Mouse (Mus musculus) hindbrain, embryonic 10.5 days (tissue): ENCODE measurements around the gene Gpc6. TPM values are rescaled to one million over a fixed set of nuclear protein-coding genes. Genes with fewer than 3 reads are reported as not detected.

Experiments used
- DNase-seq: peaks from one replicate; pipeline ENCODE4 v3.0.0-alpha.2; 2017; ENCODE audit warnings: low spot score
- H3K27ac ChIP-seq: fragments of 300-500 bp; sonication (generic); 2 replicates; pipeline ENCODE4 v1.5.1; 2016; ENCODE audit warnings: mild to moderate bottlenecking, moderate library complexity
- H3K27me3 ChIP-seq: fragments of 300-500 bp; sonication (generic); 2 replicates; pipeline ENCODE4 v1.6.1; 2016; ENCODE audit warnings: mild to moderate bottlenecking; ENCODE audit not compliant: poor library complexity, insufficient read depth, severe bottlenecking
- H3K36me3 ChIP-seq: fragments of 300-500 bp; sonication (generic); 2 replicates; pipeline ENCODE4 v1.6.1; 2016; ENCODE audit warnings: mild to moderate bottlenecking, moderate library complexity
- H3K4me1 ChIP-seq: fragments of 300-500 bp; sonication (generic); replicated peaks from 2 replicates; pipeline ENCODE4 v1.6.1; 2016; ENCODE audit warnings: mild to moderate bottlenecking
- H3K4me3 ChIP-seq: fragments of 300-500 bp; sonication (generic); 2 replicates; pipeline ENCODE4 v1.5.1; 2016; ENCODE audit warnings: mild to moderate bottlenecking, moderate library complexity
- H3K9me3 ChIP-seq: fragments of 300-500 bp; sonication (generic); 2 replicates; pipeline ENCODE4 v1.6.1; 2016; ENCODE audit warnings: mild to moderate bottlenecking, moderate library complexity
- WGBS: fragments of 180-500 bp; shearing (Covaris S2); methylation state at CpG from one replicate; pipeline ENCODE4 v1.1.7; 2016; 5-methylcytosine and 5-hydroxymethylcytosine counted together
- polyA plus RNA-seq: library from polyadenylated mRNA; unstranded; fragments of >200 nt; fragmentation: Nextera tagmentation; extraction: Ambion mirVana; gene quantifications from 2 replicates; pipeline ENCODE4 v1.2.1, GENCODE M21; 2016

Gene Gpc6
- polyA plus RNA-seq = 34.3 and 39.0 TPM in 2 replicates

DNA sequence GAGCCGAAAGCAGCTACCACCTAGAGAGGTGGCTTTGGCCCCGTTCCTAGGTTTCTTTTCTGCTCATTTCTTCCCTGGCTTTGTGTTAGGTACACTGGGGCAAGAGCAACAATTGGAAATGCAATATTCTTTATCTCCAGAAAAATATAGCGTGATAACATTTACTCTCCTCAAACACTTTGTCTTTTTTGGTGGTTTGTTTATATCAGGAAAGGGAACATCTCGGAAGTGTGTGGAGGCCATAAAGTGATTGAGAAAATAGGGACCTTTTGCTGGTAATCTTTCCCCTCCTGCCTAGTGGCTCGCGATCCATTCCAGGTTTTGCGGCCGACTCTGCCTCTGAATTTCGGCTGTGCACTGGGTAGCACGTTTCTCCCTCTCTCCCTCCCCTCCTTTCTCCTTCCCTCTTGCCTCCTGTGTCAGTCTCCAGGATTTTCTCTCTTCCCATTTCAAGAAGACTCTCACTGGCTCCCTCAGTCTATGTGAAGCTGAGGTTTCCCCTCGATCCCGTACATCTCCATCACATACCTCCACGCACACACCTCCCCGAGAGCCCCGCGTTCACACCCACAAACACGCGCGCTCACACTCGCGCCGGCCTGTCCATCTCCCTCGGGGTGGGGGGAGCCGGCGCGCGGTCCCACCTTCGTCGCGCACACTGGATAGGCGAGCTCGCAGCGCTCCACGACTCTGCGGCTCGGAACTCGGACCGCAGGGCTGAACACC, at the start of gene Gpc6:
TSS of gene Gpc6 (plus strand) at position 440 of the 726 bp plus-strand sequence.
- H3K9me3 ChIP-seq = no peaks in the 10 kb centered on the region
- peak within 1 kb of the TSS; percentile 74 for H3K4me3 ChIP-seq
- under 1% methylated on average over 38 of the region's 38 CpGs for WGBS
- no peaks in the 10 kb centered on the region for H3K27me3 ChIP-seq
- H3K27ac ChIP-seq = peak within 1 kb of the TSS; percentile 98
- DNase-seq = peak; percentile 91
- peaks cover 29% of the 10 kb centered on the region for H3K4me1 ChIP-seq
- H3K36me3 ChIP-seq = no peaks in the 10 kb centered on the region

DNA sequence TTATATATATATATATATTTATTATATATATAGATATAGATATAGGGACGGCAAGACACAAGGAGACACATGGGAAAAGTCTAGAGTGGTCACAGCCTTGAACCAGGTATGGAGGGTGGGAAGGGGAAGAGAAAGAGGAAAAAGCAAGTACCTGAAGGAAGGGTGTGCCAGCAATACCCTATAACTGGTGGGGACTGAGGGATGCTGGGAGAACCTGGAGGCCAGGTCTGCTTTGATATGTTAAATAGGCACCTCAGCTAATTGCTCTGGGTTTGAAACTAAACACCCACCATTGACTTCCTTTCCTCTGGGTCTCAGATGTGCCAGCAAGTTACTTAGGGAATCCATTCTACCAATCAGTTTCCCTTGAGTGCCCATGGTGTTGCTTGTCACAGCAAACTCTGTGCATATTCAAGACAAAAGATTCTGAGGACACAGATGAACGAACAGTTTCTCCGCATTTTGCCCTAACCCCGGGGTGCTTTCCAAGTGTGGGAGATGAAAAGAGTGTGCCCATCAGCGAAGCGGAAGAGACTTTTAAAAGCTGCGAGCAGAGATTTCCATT, 42.6 kb upstream of the Gpc6 start:
- Histone ChIP-seq H3K36me3 (no peaks in the 10 kb centered on the region), H3K4me3 (no peak overlapping the region), H3K27ac (no peak overlapping the region), H3K27me3 (no peaks in the 10 kb centered on the region), H3K9me3 (no peaks in the 10 kb centered on the region), H3K4me1 (peaks cover 5% of the 10 kb centered on the region)
- no peak for DNase-seq
- 38% methylated on average over 7 of the region's 7 CpGs for WGBS

DNA sequence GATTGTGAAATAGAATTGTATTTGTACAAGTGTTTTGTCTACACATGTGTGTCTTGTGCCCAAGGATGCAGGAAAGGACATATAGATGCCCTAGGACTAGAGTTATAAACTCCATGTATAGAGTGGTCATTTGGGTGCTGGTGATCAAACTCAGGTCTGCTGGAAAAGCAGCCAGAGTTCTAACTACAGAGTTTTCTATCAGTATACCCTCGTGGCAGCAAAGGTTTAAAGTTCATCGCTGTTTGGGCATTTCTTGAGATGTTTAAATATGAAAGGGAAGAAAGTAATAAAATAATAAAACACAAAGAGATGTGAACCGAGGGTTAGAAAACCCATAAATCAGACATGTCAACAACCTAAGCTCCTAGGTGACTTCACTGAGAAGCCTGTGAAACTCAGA, 30.8 kb upstream of the Gpc6 start:
- Histone ChIP-seq H3K27ac (no peak overlapping the region), H3K4me1 (no peaks in the 10 kb centered on the region), H3K36me3 (no peaks in the 10 kb centered on the region), H3K27me3 (no peaks in the 10 kb centered on the region), H3K4me3 (no peak overlapping the region), H3K9me3 (no peaks in the 10 kb centered on the region)
- DNase-seq = no peak
- WGBS = 73% methylated on average over 3 of the region's 3 CpGs

DNA sequence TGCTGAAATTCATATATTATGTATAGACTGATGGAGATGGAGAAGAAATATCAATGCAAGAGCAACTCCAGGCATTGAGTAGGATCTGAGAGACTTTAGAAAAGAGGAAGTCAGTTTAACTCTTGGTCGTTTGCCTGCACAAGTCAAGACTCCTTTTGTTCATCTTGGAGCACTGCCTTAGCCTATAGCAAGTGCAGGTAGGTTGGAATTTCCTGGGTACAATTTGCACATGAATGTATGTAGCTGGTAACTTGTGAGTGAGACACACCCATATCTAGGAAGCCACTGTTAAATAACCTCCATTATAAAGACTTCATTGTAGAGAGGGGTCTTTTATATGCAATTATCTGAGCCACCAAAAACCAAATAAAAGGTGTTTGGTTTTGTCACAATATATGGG, 27.1 kb upstream of the Gpc6 start:
- no peaks in the 10 kb centered on the region for H3K4me1 ChIP-seq
- no peaks in the 10 kb centered on the region for H3K27me3 ChIP-seq
- no peak overlapping the region for H3K27ac ChIP-seq
- no peak overlapping the region for H3K4me3 ChIP-seq
- no peaks in the 10 kb centered on the region for H3K36me3 ChIP-seq
- 58% methylated on average over 1 of the region's 1 CpGs for WGBS
- H3K9me3 ChIP-seq = no peaks in the 10 kb centered on the region
- no peak for DNase-seq

DNA sequence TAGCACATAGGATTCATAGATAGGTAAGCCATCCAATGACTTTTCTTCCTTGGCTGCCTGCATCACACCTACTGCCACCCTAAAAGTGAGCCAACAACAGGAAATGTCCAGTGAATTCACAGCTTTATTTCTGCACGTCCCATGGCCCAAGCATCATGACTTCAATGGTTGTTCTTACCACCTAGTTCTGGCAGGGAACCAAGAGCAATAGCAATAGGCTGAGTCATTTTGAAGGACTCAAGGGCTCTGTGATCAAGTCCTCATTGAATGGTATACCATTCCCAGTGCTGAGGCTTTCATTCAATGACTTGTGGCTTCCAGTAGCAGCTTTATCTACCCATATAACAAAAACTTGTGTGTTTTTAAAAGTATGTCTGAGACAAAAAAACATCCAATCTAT, 13.3 kb upstream of the Gpc6 start:
- H3K27ac ChIP-seq = no peak overlapping the region
- H3K4me1 ChIP-seq = no peaks in the 10 kb centered on the region
- H3K27me3 ChIP-seq = no peaks in the 10 kb centered on the region
- no peak overlapping the region for H3K4me3 ChIP-seq
- H3K36me3 ChIP-seq = no peaks in the 10 kb centered on the region
- no peak for DNase-seq
- 83% methylated on average over 1 of the region's 1 CpGs for WGBS
- H3K9me3 ChIP-seq = no peaks in the 10 kb centered on the region

DNA sequence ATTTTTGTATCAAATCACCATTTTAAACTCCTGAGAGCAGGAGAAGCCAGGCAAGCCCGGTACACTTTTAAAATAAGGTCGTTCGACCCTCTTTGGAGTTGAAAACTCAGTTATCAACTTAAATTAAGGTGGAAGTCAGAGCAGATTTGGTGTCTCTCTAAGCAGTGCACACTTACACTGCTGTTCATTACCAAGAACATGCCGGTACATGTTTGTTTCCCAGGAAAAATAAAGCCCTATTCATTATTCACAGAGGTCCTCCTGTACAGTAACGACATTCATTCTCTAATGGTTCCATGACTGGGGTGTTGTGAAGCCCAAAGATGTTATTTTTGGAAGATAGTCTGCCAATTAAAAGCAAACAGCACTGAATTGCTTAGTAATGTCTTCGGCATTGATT, 8.2 kb upstream of the Gpc6 start:
- Histone ChIP-seq H3K4me1 (no peaks in the 10 kb centered on the region), H3K36me3 (no peaks in the 10 kb centered on the region), H3K27ac (no peak overlapping the region), H3K4me3 (no peak overlapping the region), H3K9me3 (no peaks in the 10 kb centered on the region), H3K27me3 (no peaks in the 10 kb centered on the region)
- DNase-seq = no peak
- 75% methylated on average over 6 of the region's 6 CpGs for WGBS

DNA sequence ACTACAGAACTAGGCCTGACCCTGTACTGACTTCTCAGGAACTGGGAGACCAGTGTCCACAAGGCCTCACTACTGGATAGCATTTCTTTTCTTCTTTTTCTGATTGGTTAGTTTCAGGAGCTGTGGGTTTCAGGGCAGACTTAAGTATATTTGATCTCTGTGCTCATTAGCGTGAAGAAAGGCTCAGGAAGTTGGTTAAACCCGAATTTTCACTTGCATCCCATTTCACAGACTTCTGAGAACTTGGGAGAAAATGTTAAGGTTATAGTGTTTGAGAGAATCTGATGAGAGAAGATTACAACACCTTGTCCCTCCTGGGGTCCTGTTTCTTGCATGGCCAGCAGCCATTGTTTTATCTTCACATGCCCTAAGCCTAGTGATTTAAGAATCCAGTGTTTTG, 849 bp upstream of the Gpc6 start:
- Histone ChIP-seq H3K27me3 (no peaks in the 10 kb centered on the region), H3K4me1 (peaks cover 28% of the 10 kb centered on the region), H3K9me3 (no peaks in the 10 kb centered on the region), H3K27ac (peak overlapping the region; percentile 98), H3K4me3 (peak overlapping the region; percentile 74), H3K36me3 (no peaks in the 10 kb centered on the region)
- DNase-seq = no peak
- 31% methylated on average over 2 of the region's 2 CpGs for WGBS

DNA sequence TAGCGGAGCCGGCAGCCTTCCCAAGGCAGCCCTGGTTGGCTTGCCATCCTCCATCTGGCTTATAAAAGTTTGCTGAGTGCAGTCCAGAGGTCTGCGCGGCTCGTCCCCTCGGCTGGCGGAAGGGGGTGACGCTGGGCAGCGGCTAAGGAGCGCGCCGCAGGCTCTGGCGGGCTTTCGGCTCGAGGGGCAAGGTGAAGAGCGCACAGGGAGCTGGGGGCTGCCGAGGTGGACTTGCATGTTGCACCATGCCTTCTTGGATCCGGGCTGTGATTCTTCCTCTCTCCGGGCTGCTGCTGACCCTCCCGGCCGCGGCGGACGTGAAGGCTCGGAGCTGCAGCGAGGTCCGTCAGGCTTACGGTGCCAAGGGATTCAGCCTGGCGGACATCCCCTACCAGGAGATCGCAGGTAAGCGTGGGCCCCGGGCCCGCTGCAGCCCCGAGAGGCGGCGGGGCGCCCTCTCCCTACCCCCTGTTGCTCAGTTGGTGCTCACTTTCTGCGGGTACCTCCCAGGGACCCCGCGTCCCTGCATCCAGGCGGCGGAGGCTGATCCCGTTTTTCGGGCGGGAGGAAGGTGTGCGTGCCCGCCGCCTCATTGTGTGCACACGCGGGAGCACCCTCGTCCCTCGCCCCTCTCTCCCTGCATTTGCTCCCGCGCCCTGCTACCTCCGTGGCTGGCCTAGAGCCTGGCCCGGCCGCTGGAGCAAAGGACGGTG, 732 bp downstream of the Gpc6 start:
- peak; percentile 81 for DNase-seq

DNA sequence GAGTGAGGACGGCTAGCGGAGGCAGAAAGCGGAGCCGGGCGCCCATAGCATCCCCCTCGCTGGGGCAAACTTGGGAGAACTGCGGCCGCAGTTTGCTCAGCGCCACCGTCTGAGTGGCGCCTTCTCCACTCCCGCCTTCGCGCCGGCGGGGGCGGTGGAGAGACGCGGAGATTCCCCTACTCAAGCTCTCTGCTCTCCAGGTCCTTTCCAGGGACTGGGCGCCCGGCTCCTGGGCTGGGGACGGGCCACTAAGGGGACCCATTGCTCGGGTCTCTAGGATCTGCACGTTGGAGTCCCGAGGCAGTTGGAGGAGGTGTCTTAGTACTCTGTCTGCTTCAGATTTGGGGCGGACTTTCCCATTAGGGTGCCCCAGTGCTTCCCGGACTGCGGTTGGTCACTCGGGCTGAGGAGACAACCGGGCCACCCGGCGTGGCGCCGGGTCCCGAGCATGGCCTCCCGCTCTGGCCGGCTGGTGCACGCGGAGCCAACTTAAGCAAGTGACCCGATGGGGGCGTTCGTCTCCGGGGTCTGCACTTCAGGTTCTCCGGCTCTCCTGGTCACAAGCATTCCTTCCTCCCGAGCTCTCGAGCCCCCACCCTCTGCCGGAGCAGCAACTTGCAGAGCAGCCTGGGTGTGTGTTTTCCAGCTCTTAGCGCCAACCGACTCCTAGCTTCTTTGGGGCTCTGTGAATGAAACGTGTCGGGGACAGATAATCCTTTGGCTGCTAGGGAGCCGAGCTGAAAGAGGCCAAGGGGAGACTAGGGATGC, 1.5 kb downstream of the Gpc6 start:
- Histone ChIP-seq H3K4me3 (peak overlapping the region; percentile 74), H3K9me3 (no peaks in the 10 kb centered on the region), H3K27me3 (no peaks in the 10 kb centered on the region), H3K27ac (peak overlapping the region; percentile 98), H3K36me3 (no peaks in the 10 kb centered on the region), H3K4me1 (peaks cover 29% of the 10 kb centered on the region)
- DNase-seq = peak; percentile 91
- under 1% methylated on average over 52 of the region's 52 CpGs for WGBS

More for the DNA sequence above, 732 bp downstream of the Gpc6 start:
- Histone ChIP-seq H3K4me1 (peaks cover 29% of the 10 kb centered on the region), H3K36me3 (no peaks in the 10 kb centered on the region), H3K27me3 (no peaks in the 10 kb centered on the region), H3K4me3 (peak overlapping the region; percentile 74), H3K9me3 (no peaks in the 10 kb centered on the region), H3K27ac (peak overlapping the region; percentile 98)
- WGBS = under 1% methylated on average over 58 of the region's 58 CpGs

DNA sequence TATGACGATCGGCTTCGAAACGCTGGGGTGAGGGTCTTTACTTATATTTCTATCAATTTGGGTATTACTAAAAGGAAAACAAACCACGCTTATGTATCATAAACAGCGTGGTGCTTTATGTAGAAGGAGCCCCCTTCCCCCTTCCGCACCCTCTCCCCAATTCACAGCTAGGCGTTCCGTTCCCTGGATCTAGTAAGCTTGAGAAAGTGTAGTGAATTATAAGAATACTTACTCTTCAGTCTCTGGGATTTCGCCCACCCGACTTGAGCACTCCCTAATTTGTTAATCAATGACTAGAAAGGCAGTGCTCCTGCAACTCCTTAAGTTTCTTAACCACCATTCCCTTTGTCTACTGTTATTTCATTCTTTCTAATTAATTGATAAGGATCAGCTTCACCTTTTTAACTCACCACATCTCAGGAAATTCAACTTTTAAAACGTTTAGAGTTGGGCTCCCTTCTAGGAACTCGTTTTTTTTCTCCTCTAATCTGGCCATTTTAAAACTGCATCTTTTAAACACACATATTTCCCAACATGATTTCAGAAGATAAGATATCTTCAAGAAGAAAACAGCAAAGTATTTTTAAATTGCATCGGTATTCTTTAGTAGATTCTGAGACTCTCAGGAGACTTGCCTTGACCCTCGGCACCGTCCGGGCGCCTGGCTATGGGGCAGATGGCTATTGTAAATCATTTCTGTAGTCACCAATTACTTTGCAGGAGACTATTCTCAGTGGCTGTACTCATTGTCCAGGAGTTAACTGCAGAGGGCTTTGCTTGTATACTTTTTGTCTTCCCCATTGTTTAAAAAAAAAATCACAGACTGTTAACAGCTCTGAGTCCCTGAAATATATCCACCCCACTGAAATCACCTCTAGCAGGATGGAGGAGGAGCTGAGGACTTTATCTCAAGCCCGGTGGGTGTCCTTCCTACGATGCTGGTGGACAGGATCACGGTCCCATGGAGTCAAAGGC, 2.5 kb downstream of the Gpc6 start:
- Histone ChIP-seq H3K27me3 (no peaks in the 10 kb centered on the region), H3K36me3 (no peaks in the 10 kb centered on the region), H3K9me3 (no peaks in the 10 kb centered on the region), H3K4me1 (peaks cover 33% of the 10 kb centered on the region), H3K27ac (peak overlapping the region; percentile 98), H3K4me3 (peak overlapping the region; percentile 74)
- peak; percentile 20 for DNase-seq
- under 1% methylated on average over 21 of the region's 21 CpGs for WGBS

DNA sequence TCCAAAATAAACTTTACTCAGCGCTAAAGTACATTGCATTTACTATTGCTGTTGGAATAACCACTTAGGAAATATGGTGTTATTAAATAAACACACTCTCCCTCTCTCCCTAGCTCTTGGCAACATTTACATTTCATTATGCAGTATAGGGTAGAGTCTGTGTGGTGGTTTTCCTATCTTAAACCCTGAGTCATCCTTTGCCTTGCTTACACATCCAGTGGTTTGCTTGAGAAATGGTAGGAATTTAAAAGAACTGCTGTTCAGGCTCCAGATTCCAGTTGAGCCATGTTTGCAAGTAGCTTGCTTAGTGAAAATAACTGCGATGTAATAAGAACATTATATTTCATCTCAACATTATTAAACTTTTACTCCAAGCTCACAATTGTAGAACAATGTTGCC, 3.3 kb downstream of the Gpc6 start:
- H3K4me3 ChIP-seq = peak overlapping the region; percentile 74
- no peaks in the 10 kb centered on the region for H3K9me3 ChIP-seq
- 59% methylated on average over 2 of the region's 2 CpGs for WGBS
- H3K27me3 ChIP-seq = no peaks in the 10 kb centered on the region
- H3K27ac ChIP-seq = peak overlapping the region; percentile 98
- no peaks in the 10 kb centered on the region for H3K36me3 ChIP-seq
- peaks cover 37% of the 10 kb centered on the region for H3K4me1 ChIP-seq
- DNase-seq = no peak
